Mouse (Mus musculus): ENCODE data around the gene Vmn1r62.
"Not testable (repeated sequence)": the region's sequence is repeated elsewhere in the genome, so short reads cannot be mapped to it uniquely, and the experiment has no call there.

Vmn1r62 gene

DNA sequence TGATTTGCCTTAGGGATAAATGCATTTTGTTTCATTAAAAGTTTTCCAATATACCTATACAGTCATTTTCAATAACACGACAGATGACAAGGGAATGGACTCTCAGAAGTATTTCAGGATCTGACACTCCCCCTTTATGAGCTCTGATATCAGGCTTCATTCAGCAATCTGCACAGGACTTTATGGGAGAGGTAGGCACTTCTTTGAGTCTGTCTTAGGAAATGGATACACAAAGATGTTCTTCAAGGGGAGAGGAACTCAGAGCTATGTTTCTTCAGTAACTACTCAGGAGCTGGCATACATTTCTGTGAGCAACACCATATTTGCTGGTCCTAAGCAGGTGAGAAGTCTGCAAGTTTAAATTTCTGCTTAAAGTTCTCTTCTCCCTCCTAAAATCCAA, at the start of gene Vmn1r62:
Gene Vmn1r62, plus strand, starts transcription at position 301 of the 400 bp plus-strand sequence.
- not testable (repeated sequence) for DNase-seq

Data from layer of hippocampus, adult 9-11 months (tissue).